Mouse (Mus musculus): ENCODE measurements around the gene Phf23.
"Not testable (repeated sequence)": the region's sequence is repeated elsewhere in the genome, so short reads cannot be mapped to it uniquely, and the experiment has no call there.

Gene Phf23

GRCm38 (mm10) chr11:69995391-69995960 lies at the start of gene Phf23:
TSS of gene Phf23 (plus strand) at chr11:69995777.
- DNase-seq (ENCODE audit: low spot score in 2 of 2) = peak; percentile 95 to 99

GRCm38 (mm10) chr11:69945997-69946891 lies 49.3 kb upstream of the Phf23 start:
- DNase-seq (ENCODE audit: low spot score in 2 of 2) = no peak

- no peak for DNase-seq (ENCODE audit: low spot score in 2 of 2)
These were observed 48.1 kb upstream of the Phf23 start for GRCm38 (mm10) chr11:69947337-69948065.

DNA sequence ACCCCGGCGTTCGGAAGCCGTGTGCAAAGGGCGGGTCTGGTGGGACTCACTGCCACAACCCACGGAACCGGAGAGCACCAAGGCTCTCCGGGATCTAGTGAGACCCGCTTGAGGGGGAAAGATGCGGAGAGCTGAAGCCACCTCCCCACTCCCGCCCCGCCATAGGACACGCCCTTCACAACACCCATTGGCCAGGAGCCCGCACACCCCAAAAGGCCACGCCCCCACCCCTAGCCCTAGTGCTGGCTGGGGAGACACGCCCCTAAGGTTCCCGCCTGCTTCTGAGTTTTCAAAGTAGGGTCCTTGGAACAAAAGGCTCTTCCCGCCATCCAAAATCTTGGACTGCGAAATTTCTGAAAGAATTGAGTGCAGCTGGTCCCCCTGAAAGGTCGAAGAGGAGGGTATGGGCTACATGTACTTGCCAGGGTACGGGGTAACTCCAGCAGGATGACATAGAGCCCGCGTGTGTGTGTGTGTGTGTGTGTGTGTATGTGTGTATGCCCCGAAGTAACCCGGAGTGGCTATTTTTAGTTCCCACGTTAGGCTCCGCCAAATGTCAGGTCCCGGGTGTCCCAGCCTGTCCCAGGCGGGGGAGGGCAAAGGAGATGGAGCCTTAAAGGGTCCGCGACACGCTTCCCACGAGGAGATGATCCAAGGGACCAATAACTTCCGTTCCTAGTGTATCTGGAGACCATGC lies 47.4 kb upstream of the Phf23 start, which contains the start of gene Slc2a4:
TSS of gene Slc2a4 (minus strand) at position 123 of the 697 bp plus-strand sequence.
- peak; percentile 91 to 95 for DNase-seq (ENCODE audit: low spot score in 2 of 2)

- peak; percentile 74 to 90 for DNase-seq (ENCODE audit: low spot score in 2 of 2)
These were observed 46.8 kb upstream of the Phf23 start for GRCm38 (mm10) chr11:69948763-69949150.

DNA sequence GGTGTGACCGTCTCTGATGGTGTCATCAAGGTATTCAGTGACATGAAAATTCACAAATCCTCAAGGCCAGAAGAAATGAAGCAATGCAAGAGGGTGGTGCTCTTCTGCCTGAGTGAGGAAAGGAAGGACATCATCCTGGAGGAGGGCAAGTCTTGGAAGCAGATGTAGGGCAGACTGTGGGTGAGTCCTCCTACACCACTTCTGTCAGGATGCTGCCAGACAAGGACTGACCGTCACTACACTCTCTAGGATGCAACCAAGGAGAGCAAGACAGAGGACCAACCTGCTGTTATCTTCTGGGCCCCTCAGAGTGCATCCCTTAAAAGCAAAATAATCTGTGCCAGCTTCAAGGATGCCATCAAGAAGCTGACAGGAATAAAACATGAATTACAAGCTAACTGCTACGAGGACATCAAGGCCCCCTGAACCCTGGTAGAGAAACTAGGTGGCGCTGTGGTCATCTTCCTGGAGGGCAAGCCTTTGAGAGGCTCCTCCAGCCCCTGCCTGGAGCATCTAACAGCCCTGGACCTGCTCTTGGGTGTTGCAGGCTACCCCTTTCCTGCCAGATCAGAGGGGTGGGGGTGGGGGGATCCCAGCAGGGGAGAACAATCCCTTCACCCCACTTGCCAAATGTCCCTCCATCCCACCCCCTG lies 44.6 kb upstream of the Phf23 start:
- peak in 1 of 2 experiments; percentile 47 for DNase-seq (ENCODE audit: low spot score in 2 of 2)

DNA sequence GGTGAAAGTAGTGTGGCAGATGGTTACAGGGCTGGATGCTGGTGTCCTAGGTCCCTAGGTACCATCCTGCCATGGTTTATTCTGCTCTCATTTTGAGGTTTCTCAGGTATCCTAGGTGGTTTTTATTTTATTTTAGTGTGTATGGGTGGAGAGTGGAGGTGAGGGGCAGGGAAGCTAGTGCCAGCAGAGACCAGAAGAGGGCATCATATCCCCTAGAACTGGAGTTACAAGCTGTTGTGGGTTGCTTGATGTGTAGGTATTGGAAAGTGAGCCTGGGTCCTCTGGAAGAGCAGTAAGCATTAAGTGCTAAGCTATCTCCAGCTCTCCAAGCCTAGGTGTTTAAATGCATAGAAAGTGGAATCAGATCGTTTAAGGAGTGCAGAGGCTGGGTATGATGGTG lies 43.3 kb upstream of the Phf23 start:
- no peak for DNase-seq (ENCODE audit: low spot score in 2 of 2)

DNA sequence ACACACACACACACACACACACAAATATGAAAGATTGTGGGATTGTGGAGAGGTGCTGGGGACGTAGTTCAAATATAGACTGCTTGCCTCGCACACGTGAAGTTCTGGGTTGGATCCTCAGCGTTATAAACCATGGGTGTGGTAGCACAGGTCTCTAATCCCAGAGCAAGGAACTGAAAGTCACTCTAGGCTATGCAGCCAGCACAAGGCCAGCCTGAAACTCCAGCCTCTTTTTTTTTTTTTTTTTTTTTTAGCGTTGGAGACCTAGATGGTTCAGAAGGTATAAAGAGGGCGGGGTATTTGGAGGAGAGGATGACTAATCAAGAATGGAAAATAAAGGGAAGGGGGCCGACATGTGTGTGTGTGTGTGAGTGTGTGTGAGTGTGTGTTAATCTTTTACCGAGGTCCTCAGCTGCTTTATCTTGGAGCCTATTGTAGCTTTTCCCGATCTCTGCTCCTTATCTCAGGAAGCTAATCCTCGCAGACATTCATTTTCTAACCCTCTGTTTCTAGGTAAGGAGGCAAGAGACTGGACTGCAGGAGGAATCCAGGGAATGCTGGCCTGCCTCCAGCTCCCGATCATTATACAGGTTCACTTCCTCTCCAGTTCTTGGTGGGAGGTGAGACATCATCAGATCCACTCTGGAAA lies 42.2 kb upstream of the Phf23 start:
- DNase-seq (ENCODE audit: low spot score in 2 of 2) = no peak

DNA sequence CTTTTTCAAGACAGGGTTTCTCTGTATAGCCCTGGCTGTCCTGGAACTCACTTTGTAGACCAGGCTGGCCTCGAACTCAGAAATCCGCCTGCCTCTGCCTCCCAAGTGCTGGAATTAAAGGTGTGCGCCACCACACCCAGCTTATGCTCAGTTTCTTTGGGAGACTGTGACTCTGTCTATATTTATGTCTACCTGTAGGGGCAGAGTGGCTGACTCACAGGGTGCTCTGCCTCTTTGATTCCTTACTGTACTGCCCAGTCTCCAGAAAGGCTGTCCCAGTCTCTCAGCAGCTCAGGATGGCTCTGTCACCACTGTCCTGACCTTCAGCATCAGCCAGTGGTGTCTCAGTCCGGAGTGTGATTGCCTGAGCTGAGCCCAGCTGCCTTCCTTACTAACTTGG lies 40.0 kb upstream of the Phf23 start:
- not testable (repeated sequence) for DNase-seq (ENCODE audit: low spot score in 2 of 2)

DNA sequence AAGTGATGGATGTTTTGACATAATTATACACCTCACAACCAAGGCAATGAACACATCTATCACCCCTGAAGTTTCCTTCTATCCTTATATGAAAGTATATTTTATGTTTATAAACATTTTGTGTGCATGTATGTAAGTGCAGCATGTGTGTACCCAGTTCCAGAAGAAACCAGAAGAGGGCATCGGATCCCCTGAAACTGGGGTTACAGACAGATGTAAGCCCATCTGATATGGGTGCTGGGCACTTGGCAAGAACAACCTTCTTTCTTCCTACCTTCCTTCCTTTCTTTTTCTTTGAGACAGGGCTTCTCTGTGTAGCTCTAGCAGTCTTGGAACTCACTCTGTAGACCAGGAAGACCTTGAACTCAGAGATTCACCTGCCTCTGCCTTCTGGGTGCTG lies 39.4 kb upstream of the Phf23 start:
- DNase-seq (ENCODE audit: low spot score in 2 of 2) = no peak

- DNase-seq (ENCODE audit: low spot score in 2 of 2) = no peak
These were observed 35.0 kb upstream of the Phf23 start for GRCm38 (mm10) chr11:69960616-69961015.

- no peak for DNase-seq (ENCODE audit: low spot score in 2 of 2)
These were observed 33.7 kb upstream of the Phf23 start for GRCm38 (mm10) chr11:69961841-69962240.

- DNase-seq (ENCODE audit: low spot score in 2 of 2) = no peak
These were observed 30.8 kb upstream of the Phf23 start, which contains the start of gene Cldn7 for GRCm38 (mm10) chr11:69964650-69965270. TSS of gene Cldn7 (plus strand) at chr11:69964779.

DNA sequence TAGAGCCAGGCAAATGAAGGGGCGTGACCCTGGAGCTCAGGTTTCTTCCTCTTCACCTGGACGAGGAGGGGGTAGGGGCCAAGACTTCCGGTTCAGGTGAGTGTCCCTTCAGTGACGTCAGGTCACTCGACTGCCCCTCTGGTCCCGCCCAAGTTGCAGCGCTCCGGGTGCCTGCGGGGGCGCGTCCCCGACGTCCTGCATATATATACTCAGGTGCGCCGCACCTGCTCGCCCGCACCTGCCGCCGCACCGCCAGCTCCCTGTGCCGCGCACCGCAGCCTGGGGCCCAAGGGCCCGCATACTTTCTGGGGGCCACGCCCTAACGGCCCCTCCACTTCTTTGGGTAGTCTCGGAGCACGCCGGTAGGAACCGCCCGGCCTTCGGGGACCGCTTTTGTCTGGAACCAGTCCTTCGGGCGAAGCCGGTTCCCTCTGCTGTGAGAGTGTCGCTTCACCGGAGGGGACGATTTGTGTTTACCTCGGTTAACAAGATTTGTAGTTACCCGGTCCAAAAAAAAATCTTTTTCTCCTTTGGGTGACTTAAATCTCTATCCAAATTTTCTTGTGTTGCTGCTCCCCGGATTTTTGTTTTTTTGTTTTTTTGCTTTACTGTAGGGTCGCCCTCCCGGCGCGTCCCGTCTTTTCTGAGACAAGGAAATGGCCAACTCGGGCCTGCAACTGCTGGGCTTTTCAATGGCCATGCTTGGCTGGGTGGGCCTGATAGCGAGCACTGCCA lies 30.1 kb upstream of the Phf23 start:
- DNase-seq (ENCODE audit: low spot score in 2 of 2) = no peak

GRCm38 (mm10) chr11:69966006-69966859 lies 29.3 kb upstream of the Phf23 start:
- no peak for DNase-seq (ENCODE audit: low spot score in 2 of 2)

GRCm38 (mm10) chr11:69966860-69967517 lies 28.6 kb upstream of the Phf23 start:
- DNase-seq (ENCODE audit: low spot score in 2 of 2) = no peak

DNA sequence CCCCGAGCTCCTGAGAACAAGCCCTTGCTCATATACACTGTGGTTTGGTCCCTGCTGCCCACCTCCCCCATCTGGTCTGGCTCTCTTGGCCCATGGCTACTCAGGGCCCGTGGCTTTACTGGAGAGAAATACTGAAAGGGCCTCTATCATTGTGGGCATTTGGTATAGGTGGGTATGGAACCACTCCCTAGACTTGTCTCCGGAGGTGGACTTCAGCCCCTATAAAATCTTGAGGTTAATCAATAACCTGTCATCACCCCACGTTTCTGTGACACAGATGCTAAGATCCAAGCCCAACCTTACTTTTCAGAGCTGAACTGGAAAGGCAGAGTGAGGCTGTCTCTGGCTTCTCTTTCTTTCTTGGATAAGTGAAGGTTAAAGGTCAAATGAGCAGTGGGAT lies 26.8 kb upstream of the Phf23 start:
- DNase-seq (ENCODE audit: low spot score in 2 of 2) = no peak

GRCm38 (mm10) chr11:69970222-69970621 lies 25.4 kb upstream of the Phf23 start:
- DNase-seq (ENCODE audit: low spot score in 2 of 2) = no peak

Measured in thymus, postnatal 10 days (tissue).